Mouse (Mus musculus) heart, adult 2 months (tissue): ENCODE results near the gene Nfic.

Source experiments
- CTCF ChIP-seq: fragments of 200-600 bp; IDR thresholded peaks from 2 replicates; pipeline ENCODE4 v1.8.1; 2022; ENCODE audit warnings: antibody characterized with exemption, mild to moderate bottlenecking, moderate library complexity
- POLR2A ChIP-seq: fragments of 200-500 bp; IDR thresholded peaks from 2 replicates; pipeline ENCODE4 v1.6.1; 2011; ENCODE audit warnings: mild to moderate bottlenecking, low read depth, low read length, control low read depth; ENCODE audit not compliant: insufficient read depth

GRCm38 (mm10) chr10:81358209-81358608 lies 97.2 kb downstream of the Nfic start:
- TF ChIP-seq POLR2A (no peak), CTCF (no peak)
